Mouse (Mus musculus): ENCODE data around the gene Fam229a. TPM values are rescaled to one million over a fixed set of nuclear protein-coding genes. Genes with fewer than 3 reads are reported as not detected.
"Not testable (repeated sequence)": the region's sequence is repeated elsewhere in the genome, so short reads cannot be mapped to it uniquely, and the experiment has no call there.

Gene Fam229a
- polyA plus RNA-seq, 1 experiment from 2014 or later, result not detected

- H3K4me3 ChIP-seq (replicated peaks; ENCODE audit: low read length); H3K4me2 ChIP-seq (ENCODE audit: low read depth, low read length); H3K36me3 ChIP-seq (ENCODE audit: control insufficient read depth, insufficient read depth, low read length); H3K27ac ChIP-seq (ENCODE audit: low read length); H3K9ac ChIP-seq (ENCODE audit: low read length); H3K9me3 ChIP-seq (replicated peaks; ENCODE audit: control insufficient read depth, low read length); ATAC-seq (ENCODE audit: insufficient read depth, low FRiP score); H3K4me1 ChIP-seq (ENCODE audit: control insufficient read depth, insufficient read depth, low read length); H3K27me3 ChIP-seq (ENCODE audit: control insufficient read depth, insufficient read depth, low read length): not testable (repeated sequence)
- WGBS, result 75% methylated on average over 2 of the region's 2 CpGs
Measured at GRCm38 (mm10) chr4:129457311-129457710, 33.7 kb upstream of the Fam229a start.

GRCm38 (mm10) chr4:129459726-129460125 is 31.3 kb upstream of the Fam229a start:
- H3K9me3 ChIP-seq (replicated peaks; ENCODE audit: control insufficient read depth, low read length), result no peaks in the 10 kb centered on the region
- peaks cover 13% of the 10 kb centered on the region; the same call in 1 of the 2 replicates for H3K4me1 ChIP-seq (ENCODE audit: control insufficient read depth, insufficient read depth, low read length)
- WGBS, result 79% methylated on average over 3 of the region's 3 CpGs
- no peak overlapping the region for H3K4me3 ChIP-seq (replicated peaks; ENCODE audit: low read length)
- no peak for ATAC-seq (ENCODE audit: insufficient read depth, low FRiP score)
- H3K27ac ChIP-seq (ENCODE audit: low read length), result no peak overlapping the region
- no peaks in the 10 kb centered on the region for H3K27me3 ChIP-seq (ENCODE audit: control insufficient read depth, insufficient read depth, low read length)
- H3K4me2 ChIP-seq (ENCODE audit: low read depth, low read length), result no peak overlapping the region
- H3K36me3 ChIP-seq (ENCODE audit: control insufficient read depth, insufficient read depth, low read length), result no peaks in the 10 kb centered on the region
- H3K9ac ChIP-seq (ENCODE audit: low read length), result no peak overlapping the region

GRCm38 (mm10) chr4:129460827-129461182 is 30.2 kb upstream of the Fam229a start:
- H3K9me3 ChIP-seq (replicated peaks; ENCODE audit: control insufficient read depth, low read length), result no peaks in the 10 kb centered on the region
- no peak for ATAC-seq (ENCODE audit: insufficient read depth, low FRiP score)
- WGBS, result 0% methylated on average over 4 of the region's 4 CpGs

GRCm38 (mm10) chr4:129461183-129461960 is 29.6 kb upstream of the Fam229a start, which contains the start of gene Bsdc1:
Gene Bsdc1 (plus strand): TSS chr4:129461581.
- peak; percentile 98 for ATAC-seq (ENCODE audit: insufficient read depth, low FRiP score)
- peaks cover 11% of the 10 kb centered on the region; the same call in 1 of the 2 replicates for H3K4me1 ChIP-seq (ENCODE audit: control insufficient read depth, insufficient read depth, low read length)
- H3K27me3 ChIP-seq (ENCODE audit: control insufficient read depth, insufficient read depth, low read length), result no peaks in the 10 kb centered on the region
- WGBS, result under 1% methylated on average over 46 of the region's 46 CpGs
- H3K27ac ChIP-seq (ENCODE audit: low read length), result peak within 1 kb of the TSS; percentile 87
- peak within 1 kb of the TSS; percentile 91 for H3K4me2 ChIP-seq (ENCODE audit: low read depth, low read length)
- H3K9me3 ChIP-seq (replicated peaks; ENCODE audit: control insufficient read depth, low read length), result no peaks in the 10 kb centered on the region
- H3K9ac ChIP-seq (ENCODE audit: low read length), result peak within 1 kb of the TSS; percentile 86
- H3K36me3 ChIP-seq (ENCODE audit: control insufficient read depth, insufficient read depth, low read length), result 0 out of 2 replicates have a peak, but pooled peaks cover 13% of the 10 kb centered on the region
- peak within 1 kb of the TSS; percentile 88 for H3K4me3 ChIP-seq (replicated peaks; ENCODE audit: low read length)

More at GRCm38 (mm10) chr4:129460827-129461182, 30.2 kb upstream of the Fam229a start:
- Histone ChIP-seq H3K36me3 (ENCODE audit: control insufficient read depth, insufficient read depth, low read length) (0 out of 2 replicates have a peak, but pooled peaks cover 10% of the 10 kb centered on the region), H3K4me2 (ENCODE audit: low read depth, low read length) (peak overlapping the region; percentile 58), H3K4me3 (replicated peaks; ENCODE audit: low read length) (peak overlapping the region; percentile 59), H3K9ac (ENCODE audit: low read length) (peak overlapping the region; percentile 75), H3K27ac (ENCODE audit: low read length) (peak overlapping the region; percentile 87), H3K27me3 (ENCODE audit: control insufficient read depth, insufficient read depth, low read length) (no peaks in the 10 kb centered on the region), H3K4me1 (ENCODE audit: control insufficient read depth, insufficient read depth, low read length) (peaks cover 13% of the 10 kb centered on the region; the same call in 1 of the 2 replicates)

GRCm38 (mm10) chr4:129462118-129462517 is 28.9 kb upstream of the Fam229a start:
- peak overlapping the region; percentile 91 for H3K4me2 ChIP-seq (ENCODE audit: low read depth, low read length)
- no peaks in the 10 kb centered on the region for H3K9me3 ChIP-seq (replicated peaks; ENCODE audit: control insufficient read depth, low read length)
- 41% methylated on average over 3 of the region's 3 CpGs for WGBS
- peak overlapping the region; percentile 88 for H3K4me3 ChIP-seq (replicated peaks; ENCODE audit: low read length)
- peak overlapping the region; percentile 86 for H3K9ac ChIP-seq (ENCODE audit: low read length)
- peak overlapping the region; percentile 60 for H3K27ac ChIP-seq (ENCODE audit: low read length)
- H3K36me3 ChIP-seq (ENCODE audit: control insufficient read depth, insufficient read depth, low read length), result 0 out of 2 replicates have a peak, but pooled peaks cover 16% of the 10 kb centered on the region
- no peaks in the 10 kb centered on the region for H3K27me3 ChIP-seq (ENCODE audit: control insufficient read depth, insufficient read depth, low read length)
- ATAC-seq (ENCODE audit: insufficient read depth, low FRiP score), result no peak
- peaks cover 11% of the 10 kb centered on the region; the same call in 1 of the 2 replicates for H3K4me1 ChIP-seq (ENCODE audit: control insufficient read depth, insufficient read depth, low read length)

GRCm38 (mm10) chr4:129463097-129464059 is 27.6 kb upstream of the Fam229a start:
- Histone ChIP-seq H3K4me2 (ENCODE audit: low read depth, low read length) (no peak overlapping the region), H3K9me3 (replicated peaks; ENCODE audit: control insufficient read depth, low read length) (no peaks in the 10 kb centered on the region), H3K4me1 (ENCODE audit: control insufficient read depth, insufficient read depth, low read length) (peaks cover 11% of the 10 kb centered on the region; the same call in 1 of the 2 replicates), H3K4me3 (replicated peaks; ENCODE audit: low read length) (no peak overlapping the region), H3K36me3 (ENCODE audit: control insufficient read depth, insufficient read depth, low read length) (0 out of 2 replicates have a peak, but pooled peaks cover 20% of the 10 kb centered on the region), H3K27ac (ENCODE audit: low read length) (no peak overlapping the region), H3K27me3 (ENCODE audit: control insufficient read depth, insufficient read depth, low read length) (no peaks in the 10 kb centered on the region), H3K9ac (ENCODE audit: low read length) (no peak overlapping the region)
- 84% methylated on average over 24 of the region's 24 CpGs for WGBS
- no peak for ATAC-seq (ENCODE audit: insufficient read depth, low FRiP score)

GRCm38 (mm10) chr4:129464286-129464815 is 26.6 kb upstream of the Fam229a start:
- H3K27ac ChIP-seq (ENCODE audit: low read length), result no peak overlapping the region
- no peak overlapping the region for H3K9ac ChIP-seq (ENCODE audit: low read length)
- H3K4me1 ChIP-seq (ENCODE audit: control insufficient read depth, insufficient read depth, low read length), result peaks cover 11% of the 10 kb centered on the region; the same call in 1 of the 2 replicates
- ATAC-seq (ENCODE audit: insufficient read depth, low FRiP score), result no peak
- H3K4me2 ChIP-seq (ENCODE audit: low read depth, low read length), result no peak overlapping the region
- no peaks in the 10 kb centered on the region for H3K9me3 ChIP-seq (replicated peaks; ENCODE audit: control insufficient read depth, low read length)
- no peaks in the 10 kb centered on the region for H3K27me3 ChIP-seq (ENCODE audit: control insufficient read depth, insufficient read depth, low read length)
- WGBS, result 81% methylated on average over 4 of the region's 4 CpGs
- no peak overlapping the region for H3K4me3 ChIP-seq (replicated peaks; ENCODE audit: low read length)
- H3K36me3 ChIP-seq (ENCODE audit: control insufficient read depth, insufficient read depth, low read length), result 0 out of 2 replicates have a peak, but pooled peaks cover 20% of the 10 kb centered on the region

GRCm38 (mm10) chr4:129476047-129476446 is 14.9 kb upstream of the Fam229a start:
- no peak for ATAC-seq (ENCODE audit: insufficient read depth, low FRiP score)
- H3K36me3 ChIP-seq (ENCODE audit: control insufficient read depth, insufficient read depth, low read length), result peaks cover 29% of the 10 kb centered on the region
- 89% methylated on average over 11 of the region's 11 CpGs for WGBS
- H3K9ac ChIP-seq (ENCODE audit: low read length), result no peak overlapping the region
- no peaks in the 10 kb centered on the region for H3K4me1 ChIP-seq (ENCODE audit: control insufficient read depth, insufficient read depth, low read length)
- no peak overlapping the region for H3K4me2 ChIP-seq (ENCODE audit: low read depth, low read length)
- H3K27ac ChIP-seq (ENCODE audit: low read length), result no peak overlapping the region
- H3K9me3 ChIP-seq (replicated peaks; ENCODE audit: control insufficient read depth, low read length), result no peaks in the 10 kb centered on the region
- no peaks in the 10 kb centered on the region for H3K27me3 ChIP-seq (ENCODE audit: control insufficient read depth, insufficient read depth, low read length)
- H3K4me3 ChIP-seq (replicated peaks; ENCODE audit: low read length), result no peak overlapping the region

All from stomach, embryonic 16.5 days (tissue).